Mouse (Mus musculus) liver, postnatal 0 days (tissue): ENCODE data around the gene Gm7697. TPM values are rescaled to one million over a fixed set of nuclear protein-coding genes. Genes with fewer than 3 reads are reported as not detected.
"Not testable (repeated sequence)": the region's sequence is repeated elsewhere in the genome, so short reads cannot be mapped to it uniquely, and the experiment has no call there.

Experiments used
- ATAC-seq: fragments of 200-750 bp; cut with Nextera tagmentation; 2 replicates; pipeline ENCODE4 v1.8.0; 2017; ENCODE audit warnings: mild to moderate bottlenecking, moderate library complexity
- DNase-seq: peaks from one replicate; pipeline ENCODE4 v3.0.0-alpha.2; 2016
- H3K27ac ChIP-seq: fragments of 300-500 bp; sonication (generic); 2 replicates; pipeline ENCODE4 v1.5.1; 2014; ENCODE audit warnings: antibody characterized with exemption, moderate library complexity, mild to moderate bottlenecking, low read depth
- H3K27me3 ChIP-seq: fragments of 300-500 bp; sonication (generic); 2 replicates; pipeline ENCODE4 v1.6.1; 2014; ENCODE audit warnings: low read length, control low read depth, mixed read lengths; ENCODE audit not compliant: insufficient read depth
- H3K36me3 ChIP-seq: fragments of 300-500 bp; sonication (generic); replicated peaks from 2 replicates; pipeline ENCODE4 v1.6.1; 2014; ENCODE audit warnings: mild to moderate bottlenecking, control low read depth, low read length, moderate library complexity, mixed read lengths; ENCODE audit not compliant: insufficient read depth
- H3K4me1 ChIP-seq: fragments of 300-500 bp; sonication (generic); 2 replicates; pipeline ENCODE4 v1.6.1; 2014; ENCODE audit warnings: antibody characterized with exemption, mild to moderate bottlenecking, control low read depth; ENCODE audit not compliant: insufficient read depth
- H3K4me2 ChIP-seq: fragments of 300-500 bp; sonication (generic); 2 replicates; pipeline ENCODE4 v1.6.1; 2014; ENCODE audit warnings: low read depth, mild to moderate bottlenecking, low read length, moderate library complexity, mixed read lengths
- H3K4me3 ChIP-seq: fragments of 300-500 bp; sonication (generic); 2 replicates; pipeline ENCODE4 v1.5.1; 2014; ENCODE audit warnings: low read depth, low read length
- H3K9ac ChIP-seq: fragments of 300-500 bp; sonication (generic); replicated peaks from 2 replicates; pipeline ENCODE4 v1.6.1; 2014; ENCODE audit warnings: mild to moderate bottlenecking, moderate library complexity
- H3K9me3 ChIP-seq: fragments of 300-500 bp; sonication (generic); 2 replicates; pipeline ENCODE4 v1.6.1; 2016; ENCODE audit warnings: mild to moderate bottlenecking, control low read depth, low read length, mixed read lengths
- CTCF ChIP-seq: sonication (generic); IDR thresholded peaks from 2 replicates; pipeline ENCODE4 v1.5.1; 2016; ENCODE audit warnings: antibody characterized with exemption, low read depth
- WGBS: fragments of 180-500 bp; shearing (Covaris S2); extraction: QIAGEN DNeasy Blood & Tissue Kit; methylation state at CpG from one replicate; pipeline ENCODE4 v1.1.7; 2014; ENCODE audit not compliant: insufficient replicate concordance; 5-methylcytosine and 5-hydroxymethylcytosine counted together
- polyA plus RNA-seq: library from polyadenylated mRNA; unstranded; fragments of >200 nt; fragmentation: Nextera tagmentation; extraction: Ambion mirVana; gene quantifications from 2 replicates; pipeline ENCODE4 v1.2.1, GENCODE M21; 2015

Gm7697 gene
- not detected in 2 replicates for polyA plus RNA-seq

- DNase-seq, ATAC-seq, H3K36me3 ChIP-seq, H3K9me3 ChIP-seq, H3K27ac ChIP-seq, H3K4me3 ChIP-seq, H3K9ac ChIP-seq, H3K4me1 ChIP-seq, H3K4me2 ChIP-seq, H3K27me3 ChIP-seq: not testable (repeated sequence)
- WGBS, result 65% methylated on average over 1 of the region's 3 CpGs
Measured at GRCm38 (mm10) chr8:69522876-69523275, at the start of gene Gm7697. Gm7697 (minus strand) TSS chr8:69522976.

- ATAC-seq, H3K27me3 ChIP-seq, H3K9ac ChIP-seq, H3K36me3 ChIP-seq, H3K4me3 ChIP-seq, H3K4me2 ChIP-seq, DNase-seq, H3K4me1 ChIP-seq, H3K9me3 ChIP-seq, H3K27ac ChIP-seq: not testable (repeated sequence)
- WGBS, result 47% methylated on average over 2 of the region's 2 CpGs
Measured at GRCm38 (mm10) chr8:69551249-69551648, 28.5 kb upstream of the Gm7697 start.

- peak; percentile 17 for DNase-seq
- not testable (repeated sequence) for H3K4me3 ChIP-seq
- TF ChIP-seq CTCF, result peak; percentile 49
Measured at GRCm38 (mm10) chr8:69549556-69549955, 26.8 kb upstream of the Gm7697 start.

GRCm38 (mm10) chr8:69548114-69548513 lies 25.3 kb upstream of the Gm7697 start:
- not testable (repeated sequence) for DNase-seq, H3K27ac ChIP-seq, H3K4me3 ChIP-seq, H3K4me1 ChIP-seq, H3K36me3 ChIP-seq, H3K9ac ChIP-seq, H3K9me3 ChIP-seq, ATAC-seq, H3K27me3 ChIP-seq, H3K4me2 ChIP-seq
- 85% methylated on average over 3 of the region's 3 CpGs for WGBS

More at GRCm38 (mm10) chr8:69549556-69549955, 26.8 kb upstream of the Gm7697 start:
- H3K27ac ChIP-seq, H3K9me3 ChIP-seq, ATAC-seq, H3K9ac ChIP-seq, H3K27me3 ChIP-seq, H3K36me3 ChIP-seq, H3K4me2 ChIP-seq, H3K4me1 ChIP-seq: not testable (repeated sequence)
- 8% methylated on average over 8 of the region's 8 CpGs for WGBS

- not testable (repeated sequence) for H3K4me1 ChIP-seq, H3K9me3 ChIP-seq, H3K9ac ChIP-seq, H3K4me2 ChIP-seq, H3K27ac ChIP-seq, DNase-seq, H3K27me3 ChIP-seq, H3K4me3 ChIP-seq, ATAC-seq, H3K36me3 ChIP-seq
- 61% methylated on average over 7 of the region's 7 CpGs for WGBS
- peak; percentile 49 for TF ChIP-seq CTCF
Measured at GRCm38 (mm10) chr8:69547208-69547607, 24.4 kb upstream of the Gm7697 start.

GRCm38 (mm10) chr8:69545020-69545419 lies 22.2 kb upstream of the Gm7697 start:
- not testable (repeated sequence) for ATAC-seq, H3K4me2 ChIP-seq, H3K4me1 ChIP-seq, H3K4me3 ChIP-seq, DNase-seq, H3K27me3 ChIP-seq, H3K9ac ChIP-seq, H3K27ac ChIP-seq, H3K36me3 ChIP-seq, H3K9me3 ChIP-seq
- no CpG with 5 or more reads among the region's 1 CpGs for WGBS
- peak; percentile 44 for TF ChIP-seq CTCF

- H3K36me3 ChIP-seq, H3K4me1 ChIP-seq, H3K4me3 ChIP-seq, H3K27me3 ChIP-seq, DNase-seq, H3K9me3 ChIP-seq, H3K9ac ChIP-seq, H3K27ac ChIP-seq, ATAC-seq, H3K4me2 ChIP-seq: not testable (repeated sequence)
- 88% methylated on average over 13 of the region's 13 CpGs for WGBS
Measured at GRCm38 (mm10) chr8:69544511-69544910, 21.7 kb upstream of the Gm7697 start.

GRCm38 (mm10) chr8:69543984-69544383 lies 21.2 kb upstream of the Gm7697 start:
- H3K36me3 ChIP-seq, ATAC-seq, H3K27me3 ChIP-seq, H3K9ac ChIP-seq, H3K27ac ChIP-seq, H3K4me2 ChIP-seq, H3K4me3 ChIP-seq, DNase-seq, H3K9me3 ChIP-seq, H3K4me1 ChIP-seq: not testable (repeated sequence)
- 76% methylated on average over 6 of the region's 6 CpGs for WGBS

GRCm38 (mm10) chr8:69540764-69541163 lies 18.0 kb upstream of the Gm7697 start:
- not testable (repeated sequence) for H3K4me1 ChIP-seq, ATAC-seq, H3K9ac ChIP-seq, H3K4me3 ChIP-seq, H3K9me3 ChIP-seq, H3K36me3 ChIP-seq, H3K27me3 ChIP-seq, DNase-seq, H3K27ac ChIP-seq, H3K4me2 ChIP-seq
- 77% methylated on average over 7 of the region's 7 CpGs for WGBS

GRCm38 (mm10) chr8:69540331-69540730 lies 17.6 kb upstream of the Gm7697 start:
- H3K4me3 ChIP-seq, H3K27me3 ChIP-seq, DNase-seq, H3K9me3 ChIP-seq, H3K4me1 ChIP-seq, ATAC-seq, H3K27ac ChIP-seq, H3K9ac ChIP-seq, H3K36me3 ChIP-seq, H3K4me2 ChIP-seq: not testable (repeated sequence)
- 54% methylated on average over 1 of the region's 1 CpGs for WGBS
